Mouse (Mus musculus) lung, embryonic 15.5 days (tissue): Measurements from ENCODE around the gene Ankrd66. TPM values are rescaled to one million over a fixed set of nuclear protein-coding genes. Genes with fewer than 3 reads are reported as not detected.
A peak's percentile ranks its signal among the peaks of the same experiment; 100 is the strongest.

Source experiments
- ATAC-seq: fragments of 200-750 bp; cut with Nextera tagmentation; 2 replicates; pipeline ENCODE4 v1.8.0; 2017; ENCODE audit warnings: moderate number of reproducible peaks, borderline replicate concordance; ENCODE audit not compliant: low FRiP score, low TSS enrichment; ENCODE audit errors: extremely low read depth
- H3K27ac ChIP-seq: fragments of 300-500 bp; sonication (generic); 2 replicates; pipeline ENCODE4 v1.5.1; 2015; ENCODE audit warnings: moderate library complexity, mild to moderate bottlenecking, inconsistent platforms
- H3K27me3 ChIP-seq: fragments of 300-500 bp; sonication (generic); 2 replicates; pipeline ENCODE4 v1.6.1; 2015; ENCODE audit warnings: inconsistent platforms
- H3K36me3 ChIP-seq: fragments of 300-500 bp; sonication (generic); 2 replicates; pipeline ENCODE4 v1.6.1; 2015; ENCODE audit warnings: inconsistent platforms
- H3K4me1 ChIP-seq: fragments of 300-500 bp; sonication (generic); 2 replicates; pipeline ENCODE4 v1.6.1; 2015; ENCODE audit warnings: inconsistent platforms
- H3K4me2 ChIP-seq: fragments of 300-500 bp; sonication (generic); 2 replicates; pipeline ENCODE4 v1.6.1; 2015; ENCODE audit warnings: inconsistent platforms, mild to moderate bottlenecking, moderate library complexity
- H3K4me3 ChIP-seq: fragments of 300-500 bp; sonication (generic); 2 replicates; pipeline ENCODE4 v1.5.1; 2015; ENCODE audit warnings: mild to moderate bottlenecking, inconsistent platforms
- H3K9ac ChIP-seq: fragments of 300-500 bp; sonication (generic); 2 replicates; pipeline ENCODE4 v1.6.1; 2015; ENCODE audit warnings: inconsistent platforms
- H3K9me3 ChIP-seq: fragments of 300-500 bp; sonication (generic); 2 replicates; pipeline ENCODE4 v1.6.1; 2016; ENCODE audit warnings: inconsistent platforms
- WGBS: fragments of 180-500 bp; shearing (Covaris S2); methylation state at CpG from one replicate; pipeline ENCODE4 v1.1.7; 2015; 5-methylcytosine and 5-hydroxymethylcytosine counted together
- polyA plus RNA-seq: library from polyadenylated mRNA; unstranded; fragments of >200 nt; fragmentation: Nextera tagmentation; extraction: Ambion mirVana; gene quantifications from 2 replicates; pipeline ENCODE4 v1.2.1, GENCODE M21; 2015

The Ankrd66 gene
- polyA plus RNA-seq, 1 experiment from 2014 or later, result 0.30 TPM

DNA sequence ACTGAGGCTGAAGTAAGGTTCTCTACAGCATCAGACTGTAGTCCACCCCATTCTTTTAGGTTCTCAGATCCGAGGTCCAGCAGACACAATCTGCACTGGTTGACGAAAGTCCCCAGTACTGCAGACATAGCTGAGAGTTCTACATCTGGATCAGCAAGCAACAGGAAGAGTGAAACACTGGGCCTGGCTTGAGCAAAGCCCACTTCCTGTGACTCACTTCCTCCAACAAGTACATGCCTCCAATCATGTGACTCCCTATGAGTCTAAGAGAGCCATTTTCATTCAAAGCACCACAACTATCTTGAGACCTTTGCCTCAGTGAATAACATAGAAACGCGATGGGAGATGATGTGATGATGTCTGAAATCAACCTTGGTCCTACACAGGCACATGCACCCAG lies 12.2 kb downstream of the Ankrd66 start:
- H3K36me3 ChIP-seq, result no peaks in the 10 kb centered on the region
- peaks cover 8% of the 10 kb centered on the region; the same call in 1 of the 2 replicates for H3K4me1 ChIP-seq
- no peak overlapping the region for H3K4me3 ChIP-seq
- ATAC-seq, result no peak
- H3K9me3 ChIP-seq, result no peaks in the 10 kb centered on the region
- no peak overlapping the region for H3K4me2 ChIP-seq
- 95% methylated on average over 4 of the region's 4 CpGs for WGBS
- no peak overlapping the region for H3K27ac ChIP-seq
- no peak overlapping the region for H3K9ac ChIP-seq
- H3K27me3 ChIP-seq, result no peaks in the 10 kb centered on the region

DNA sequence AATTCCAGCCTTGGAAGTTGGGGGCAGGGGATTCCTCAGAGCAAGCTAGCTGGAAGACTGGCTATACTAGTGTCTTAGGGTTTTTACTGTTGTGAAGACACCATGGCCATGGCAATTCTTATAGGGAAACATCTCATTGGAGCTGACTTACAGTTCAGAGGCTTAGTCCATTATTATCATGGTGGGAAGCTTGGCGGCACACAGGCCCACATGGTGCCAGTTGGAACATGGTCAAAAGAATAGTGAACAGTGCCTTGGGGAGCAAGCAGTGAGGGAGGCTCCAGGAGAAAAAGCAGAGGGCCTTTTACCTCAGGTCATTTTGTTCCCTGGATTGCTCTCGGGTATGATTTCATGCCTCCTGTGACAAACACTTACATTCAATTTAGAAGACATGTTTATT lies 12.9 kb downstream of the Ankrd66 start:
- 81% methylated on average over 2 of the region's 2 CpGs for WGBS

DNA sequence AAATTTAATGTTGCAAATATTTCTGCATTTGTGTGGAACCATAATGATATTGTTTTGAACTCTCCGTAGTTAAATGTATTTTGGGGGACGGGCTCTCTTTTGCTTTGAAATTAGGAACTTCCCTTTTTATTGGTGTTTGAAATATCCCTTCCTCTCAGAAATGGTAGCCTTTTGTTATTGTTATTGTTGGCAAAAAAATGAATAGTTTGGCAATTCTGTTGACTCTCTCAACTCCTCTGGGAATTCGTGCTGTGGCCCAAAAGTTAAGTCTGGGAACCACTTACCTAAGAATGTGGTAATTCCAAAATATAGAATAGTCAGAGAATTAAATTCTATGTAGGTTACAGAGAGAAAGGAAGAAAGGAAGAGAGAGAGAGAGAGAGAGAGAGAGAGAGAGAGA lies 23.3 kb downstream of the Ankrd66 start:
- no peak for ATAC-seq
- Histone ChIP-seq H3K4me3 (no peak overlapping the region), H3K4me1 (peaks cover 3% of the 10 kb centered on the region; the same call in 1 of the 2 replicates), H3K9ac (no peak overlapping the region), H3K4me2 (no peak overlapping the region), H3K9me3 (no peaks in the 10 kb centered on the region), H3K27me3 (no peaks in the 10 kb centered on the region), H3K36me3 (no peaks in the 10 kb centered on the region), H3K27ac (no peak overlapping the region)
- 63% methylated on average over 3 of the region's 3 CpGs for WGBS

More for the DNA sequence above, 12.9 kb downstream of the Ankrd66 start:
- no peak overlapping the region for H3K27ac ChIP-seq
- no peak for ATAC-seq
- no peaks in the 10 kb centered on the region for H3K36me3 ChIP-seq
- no peaks in the 10 kb centered on the region for H3K27me3 ChIP-seq
- no peak overlapping the region for H3K4me2 ChIP-seq
- peaks cover 8% of the 10 kb centered on the region; the same call in 1 of the 2 replicates for H3K4me1 ChIP-seq
- no peak overlapping the region for H3K4me3 ChIP-seq
- H3K9ac ChIP-seq, result no peak overlapping the region
- H3K9me3 ChIP-seq, result no peaks in the 10 kb centered on the region

DNA sequence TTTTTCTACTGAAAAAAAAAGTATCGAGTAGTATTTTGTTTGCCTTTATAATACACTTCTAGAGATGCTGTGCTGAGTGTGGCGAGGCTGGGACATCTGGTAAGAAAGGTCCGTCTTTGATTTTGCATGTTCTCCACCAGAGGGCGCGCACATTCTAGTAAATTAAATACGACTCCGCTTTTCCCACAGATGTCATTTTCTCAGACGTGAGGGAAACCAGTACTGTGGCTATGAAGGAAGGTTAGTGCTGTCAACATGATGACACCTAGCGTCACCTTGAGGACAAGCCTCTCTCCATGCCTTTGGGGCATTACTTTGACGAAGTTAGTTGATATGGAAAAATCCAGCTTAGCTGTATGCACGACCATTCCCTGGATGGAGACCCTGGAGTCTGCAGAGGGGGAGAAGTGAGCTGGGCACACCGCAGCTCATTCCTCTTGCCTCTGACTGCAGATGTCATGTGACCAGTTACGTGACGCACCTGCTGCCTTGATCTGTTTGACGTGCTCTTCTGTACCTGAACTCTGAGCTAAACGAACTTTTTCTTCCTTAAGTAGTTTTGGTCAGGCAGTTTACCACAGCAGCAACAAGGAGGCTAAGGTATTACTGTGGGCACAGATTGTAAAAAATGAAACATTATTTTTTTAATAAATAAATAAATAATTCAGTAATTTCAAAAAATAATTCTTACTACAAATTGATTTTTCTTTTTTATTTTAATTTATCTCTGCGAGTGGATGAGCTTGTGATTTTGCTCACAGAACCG lies 24.6 kb downstream of the Ankrd66 start:
- peak overlapping the region; percentile 33; the same call in 1 of the 2 replicates for H3K4me2 ChIP-seq
- no peaks in the 10 kb centered on the region for H3K36me3 ChIP-seq
- H3K4me1 ChIP-seq, result peaks cover 3% of the 10 kb centered on the region; the same call in 1 of the 2 replicates
- no peaks in the 10 kb centered on the region for H3K27me3 ChIP-seq
- ATAC-seq, result no peak; the same call in 1 of the 2 replicates
- H3K9ac ChIP-seq, result no peak overlapping the region
- 19% methylated on average over 18 of the region's 18 CpGs for WGBS
- H3K9me3 ChIP-seq, result no peaks in the 10 kb centered on the region
- no peak overlapping the region for H3K4me3 ChIP-seq
- no peak overlapping the region for H3K27ac ChIP-seq

DNA sequence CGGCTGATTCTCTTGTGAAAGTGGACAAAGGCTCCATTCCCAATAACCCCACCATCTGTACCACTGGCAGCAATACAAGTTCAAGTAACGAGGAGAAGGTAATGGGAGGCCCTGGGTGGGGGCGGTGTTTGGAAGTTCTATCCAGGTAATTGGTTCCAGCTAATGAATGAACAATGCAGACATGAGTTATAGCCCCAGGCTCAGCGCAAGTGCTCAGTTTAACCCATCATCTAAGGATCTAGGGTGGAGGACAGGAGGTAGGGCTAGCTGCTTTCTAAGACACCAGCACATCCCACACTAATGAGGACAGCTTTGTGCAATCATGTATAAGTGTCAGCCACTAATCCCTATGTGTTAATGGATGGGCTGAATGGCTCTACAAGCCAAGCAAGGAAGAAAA lies 32.7 kb downstream of the Ankrd66 start:
- no peaks in the 10 kb centered on the region for H3K36me3 ChIP-seq
- H3K4me1 ChIP-seq, result no peaks in the 10 kb centered on the region
- H3K9ac ChIP-seq, result no peak overlapping the region
- no peak overlapping the region for H3K4me3 ChIP-seq
- no peak for ATAC-seq
- no peak overlapping the region for H3K4me2 ChIP-seq
- 68% methylated on average over 4 of the region's 4 CpGs for WGBS
- no peaks in the 10 kb centered on the region for H3K27me3 ChIP-seq
- no peak overlapping the region for H3K27ac ChIP-seq
- H3K9me3 ChIP-seq, result no peaks in the 10 kb centered on the region

DNA sequence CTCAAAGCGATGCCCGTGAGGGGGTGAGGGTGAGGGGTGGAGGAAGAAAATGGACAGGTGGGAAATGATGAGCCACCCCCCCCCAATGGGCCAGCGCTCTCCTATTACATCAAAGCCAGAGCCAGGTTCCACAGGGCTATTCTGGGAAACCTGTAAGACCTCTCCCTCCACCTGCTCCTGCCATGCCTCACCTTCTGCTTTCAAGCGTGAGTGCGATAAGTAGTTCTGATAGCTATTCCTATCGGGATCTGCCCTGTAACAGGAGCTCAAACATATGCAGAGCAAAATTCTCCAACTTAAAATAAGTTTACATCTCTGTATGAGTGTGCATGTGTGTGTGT lies 38.9 kb downstream of the Ankrd66 start:
- Histone ChIP-seq H3K27me3 (no peaks in the 10 kb centered on the region), H3K36me3 (no peaks in the 10 kb centered on the region), H3K4me2 (no peak overlapping the region), H3K9me3 (no peaks in the 10 kb centered on the region), H3K4me1 (no peaks in the 10 kb centered on the region), H3K9ac (no peak overlapping the region), H3K27ac (no peak overlapping the region), H3K4me3 (no peak overlapping the region)
- no peak for ATAC-seq
- WGBS, result 20% methylated on average over 6 of the region's 6 CpGs

DNA sequence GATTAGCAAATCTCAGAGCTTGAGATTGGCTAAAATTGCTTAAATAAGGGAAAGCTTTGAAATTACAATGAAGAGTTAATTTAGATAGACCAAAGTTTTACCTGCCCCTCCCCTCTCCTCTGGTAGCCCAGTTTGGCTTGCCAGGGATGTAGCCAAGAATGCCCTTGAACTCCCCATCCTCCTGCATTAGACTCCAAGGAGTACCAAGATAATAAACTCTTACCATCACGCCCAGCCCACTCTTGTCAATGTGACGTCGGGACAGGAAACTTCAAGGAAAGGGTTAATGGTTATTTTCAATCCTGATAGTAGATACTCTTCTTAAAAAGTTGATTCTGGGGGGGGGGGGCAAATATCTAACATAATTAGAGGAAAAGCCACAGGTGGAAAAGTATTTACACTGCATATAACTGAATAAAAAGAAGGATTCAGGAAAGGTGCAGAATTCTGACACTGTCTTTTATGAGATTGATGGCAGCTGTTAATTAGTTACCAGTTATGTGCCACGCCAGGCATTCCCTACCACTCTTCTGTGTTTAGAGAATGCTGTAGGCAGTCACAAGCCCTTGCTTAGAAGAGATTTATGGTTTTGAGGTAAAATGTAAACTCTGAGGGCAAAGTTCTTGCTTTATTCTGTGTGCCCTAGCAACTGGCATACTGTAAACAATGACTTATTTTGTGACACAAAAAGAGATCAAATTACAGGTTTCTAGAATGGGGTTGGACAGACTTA lies 39.4 kb downstream of the Ankrd66 start:
- Histone ChIP-seq H3K27me3 (no peaks in the 10 kb centered on the region), H3K27ac (no peak overlapping the region), H3K9ac (no peak overlapping the region), H3K4me2 (no peak overlapping the region), H3K9me3 (no peaks in the 10 kb centered on the region), H3K4me3 (no peak overlapping the region), H3K36me3 (no peaks in the 10 kb centered on the region), H3K4me1 (no peaks in the 10 kb centered on the region)
- 34% methylated on average over 4 of the region's 4 CpGs for whole genome bisulfite sequencing
- ATAC-seq, result no peak

DNA sequence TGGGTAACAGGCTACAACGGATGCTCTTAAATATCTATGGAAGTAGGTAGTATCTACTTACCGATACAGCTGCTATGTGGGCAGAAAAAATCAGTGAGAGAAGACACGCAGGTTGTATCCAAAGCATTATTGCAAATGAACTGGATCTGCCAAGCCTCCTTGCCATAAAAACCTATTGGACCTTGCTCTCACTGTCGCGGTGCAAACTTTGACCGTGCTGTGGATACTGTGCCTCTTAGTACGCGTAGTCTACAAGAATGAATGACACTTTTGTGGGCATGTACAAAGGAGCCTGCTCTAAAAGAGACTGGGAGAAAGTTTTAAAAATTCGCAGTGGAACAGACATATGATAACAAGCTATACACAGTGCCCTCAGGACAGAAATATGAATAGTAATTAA lies 40.8 kb downstream of the Ankrd66 start, which contains the start of gene Mep1a:
Gene Mep1a, minus strand, starts transcription at position 221 of the 400 bp plus-strand sequence.
- Histone ChIP-seq H3K36me3 (no peaks in the 10 kb centered on the region), H3K4me2 (no peak within 1 kb of the TSS), H3K9me3 (no peaks in the 10 kb centered on the region), H3K27me3 (no peaks in the 10 kb centered on the region), H3K27ac (no peak within 1 kb of the TSS), H3K4me1 (no peaks in the 10 kb centered on the region), H3K4me3 (no peak within 1 kb of the TSS), H3K9ac (no peak within 1 kb of the TSS)
- 88% methylated on average over 9 of the region's 9 CpGs for WGBS
- ATAC-seq, result no peak

DNA sequence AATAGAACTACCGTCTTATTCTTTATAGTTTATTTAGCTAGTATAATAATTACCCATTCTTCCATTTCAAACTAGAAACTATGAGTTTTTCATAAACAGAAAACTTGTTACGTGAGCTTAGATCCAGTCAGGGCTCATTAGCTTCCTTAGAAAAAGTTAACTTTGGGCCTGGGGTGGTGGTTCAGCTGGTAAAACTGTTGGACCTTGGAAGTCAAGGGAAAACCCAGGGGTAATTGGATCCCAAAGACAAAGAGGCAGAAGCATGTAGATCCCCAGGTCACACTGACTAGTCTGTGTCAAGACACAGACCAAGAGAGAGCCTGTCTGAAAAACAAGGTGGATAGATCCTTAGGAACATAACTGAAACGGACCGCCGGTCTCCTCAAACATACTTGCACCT lies 41.8 kb downstream of the Ankrd66 start:
- no peaks in the 10 kb centered on the region for H3K4me1 ChIP-seq
- H3K9ac ChIP-seq, result no peak overlapping the region
- H3K36me3 ChIP-seq, result no peaks in the 10 kb centered on the region
- H3K27ac ChIP-seq, result no peak overlapping the region
- no peak overlapping the region for H3K4me2 ChIP-seq
- WGBS, result 90% methylated on average over 5 of the region's 5 CpGs
- no peak overlapping the region for H3K4me3 ChIP-seq
- ATAC-seq, result no peak
- no peaks in the 10 kb centered on the region for H3K27me3 ChIP-seq
- no peaks in the 10 kb centered on the region for H3K9me3 ChIP-seq

DNA sequence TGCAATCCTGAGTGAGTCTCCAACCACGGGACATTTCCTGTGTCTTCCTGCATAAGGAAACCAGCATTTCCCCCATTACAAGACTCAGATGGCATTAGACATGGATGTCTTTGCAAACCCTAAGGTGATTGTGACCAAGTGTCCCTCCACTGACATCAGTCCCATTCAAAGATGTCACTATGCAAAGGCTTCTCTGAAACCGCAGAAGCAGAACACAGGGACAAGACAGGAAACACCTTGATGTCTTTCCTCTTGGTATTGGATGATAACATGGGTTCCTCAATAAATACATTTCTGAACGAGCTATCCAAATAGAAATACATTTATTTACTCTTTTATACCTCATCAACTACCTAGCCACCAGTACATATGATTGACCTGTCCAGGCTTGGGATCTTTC lies 42.2 kb downstream of the Ankrd66 start:
- Histone ChIP-seq H3K27ac (no peak overlapping the region), H3K27me3 (no peaks in the 10 kb centered on the region), H3K9me3 (no peaks in the 10 kb centered on the region), H3K9ac (no peak overlapping the region), H3K4me3 (no peak overlapping the region), H3K4me1 (no peaks in the 10 kb centered on the region), H3K4me2 (no peak overlapping the region), H3K36me3 (no peaks in the 10 kb centered on the region)
- WGBS, result 61% methylated on average over 3 of the region's 3 CpGs
- ATAC-seq, result no peak

DNA sequence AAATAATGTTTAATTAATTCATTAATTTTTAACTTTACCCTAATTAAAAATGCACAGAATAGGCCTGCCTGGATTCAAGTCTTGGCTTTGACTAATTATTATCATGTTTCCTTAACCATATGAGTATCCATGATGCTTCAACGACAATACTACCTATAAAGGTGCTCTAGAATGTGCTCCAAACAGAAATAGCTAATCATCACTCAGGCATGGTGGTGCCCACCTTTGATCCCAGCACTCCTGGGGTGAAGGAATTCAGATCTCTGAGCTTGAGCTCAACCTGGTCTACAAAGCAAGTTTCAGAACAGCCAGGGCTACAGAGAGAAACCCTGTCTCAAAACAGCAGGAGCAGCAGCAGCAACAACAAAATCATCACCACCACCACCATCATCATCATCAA lies 42.9 kb downstream of the Ankrd66 start:
- H3K27ac ChIP-seq, result no peak overlapping the region
- no peak for ATAC-seq

DNA sequence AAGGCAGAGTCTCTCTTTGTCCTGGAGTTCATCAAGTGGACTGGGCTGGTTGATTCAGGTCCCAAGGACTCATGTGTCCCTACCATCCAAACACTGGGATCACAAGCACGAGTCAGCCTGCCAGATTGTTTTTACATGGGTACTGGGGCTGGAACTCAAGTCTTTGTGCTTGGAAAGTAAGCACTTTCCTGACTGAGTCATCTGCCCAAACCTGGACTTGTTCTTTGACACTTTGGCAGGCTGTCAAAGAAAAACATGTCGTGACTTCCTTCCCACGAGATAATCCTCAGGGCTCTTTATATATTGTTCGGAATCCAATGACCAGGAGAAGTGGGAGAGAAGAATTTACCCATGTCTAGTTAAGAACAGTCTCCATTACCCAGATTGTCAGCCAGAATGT lies 45.9 kb downstream of the Ankrd66 start:
- no peak overlapping the region for H3K9ac ChIP-seq
- H3K4me1 ChIP-seq, result no peaks in the 10 kb centered on the region
- H3K4me2 ChIP-seq, result no peak overlapping the region
- no peaks in the 10 kb centered on the region for H3K9me3 ChIP-seq
- H3K27ac ChIP-seq, result no peak overlapping the region
- H3K27me3 ChIP-seq, result no peaks in the 10 kb centered on the region
- 41% methylated on average over 4 of the region's 4 CpGs for WGBS
- no peak for ATAC-seq
- H3K36me3 ChIP-seq, result no peaks in the 10 kb centered on the region
- H3K4me3 ChIP-seq, result no peak overlapping the region

More for the DNA sequence above, 42.9 kb downstream of the Ankrd66 start:
- Histone ChIP-seq H3K9me3 (no peaks in the 10 kb centered on the region), H3K27me3 (no peaks in the 10 kb centered on the region), H3K4me1 (no peaks in the 10 kb centered on the region), H3K4me3 (no peak overlapping the region), H3K9ac (no peak overlapping the region), H3K36me3 (no peaks in the 10 kb centered on the region), H3K4me2 (no peak overlapping the region)
- 81% methylated on average over 1 of the region's 1 CpGs for WGBS
